Mouse (Mus musculus) heart, adult 2 months (tissue): ENCODE results near the gene Dkkl1.

ENCODE experiments used
- CTCF ChIP-seq: fragments of 200-600 bp; IDR thresholded peaks from 2 replicates; pipeline ENCODE4 v1.8.1; 2022; ENCODE audit warnings: antibody characterized with exemption, mild to moderate bottlenecking, moderate library complexity
- EP300 ChIP-seq: fragments of 200-500 bp; IDR thresholded peaks from 2 replicates; pipeline ENCODE4 v1.6.1; 2011; ENCODE audit warnings: low read depth, low read length, control low read depth; ENCODE audit not compliant: insufficient read depth

- TF ChIP-seq CTCF (no peak), EP300 (no peak)
Observed at GRCm38 (mm10) chr7:45198961-45199360, 13.0 kb downstream of the Dkkl1 start.
